Mouse (Mus musculus) neural tube, embryonic 12.5 days (tissue): ENCODE measurements around the gene Rasgef1c. TPM values are rescaled to one million over a fixed set of nuclear protein-coding genes. Genes with fewer than 3 reads are reported as not detected.

ENCODE experiments used
- ATAC-seq: fragments of 200-750 bp; cut with Nextera tagmentation; 2 replicates; pipeline ENCODE4 v1.8.0; 2017; ENCODE audit warnings: low read depth, mild to moderate bottlenecking, moderate TSS enrichment, moderate library complexity; ENCODE audit not compliant: low FRiP score
- H3K27ac ChIP-seq: fragments of 300-500 bp; sonication (generic); 2 replicates; pipeline ENCODE4 v1.5.1; 2016
- H3K27me3 ChIP-seq: fragments of 300-500 bp; sonication (generic); replicated peaks from 2 replicates; pipeline ENCODE4 v1.6.1; 2016; ENCODE audit warnings: mild to moderate bottlenecking
- H3K36me3 ChIP-seq: fragments of 300-500 bp; sonication (generic); 2 replicates; pipeline ENCODE4 v1.6.1; 2016; ENCODE audit warnings: mild to moderate bottlenecking
- H3K4me1 ChIP-seq: fragments of 300-500 bp; sonication (generic); 2 replicates; pipeline ENCODE4 v1.6.1; 2016
- H3K4me2 ChIP-seq: fragments of 300-500 bp; sonication (generic); replicated peaks from 2 replicates; pipeline ENCODE4 v1.6.1; 2016; ENCODE audit warnings: mild to moderate bottlenecking
- H3K4me3 ChIP-seq: fragments of 300-500 bp; sonication (generic); 2 replicates; pipeline ENCODE4 v1.5.1; 2016
- H3K9ac ChIP-seq: fragments of 300-500 bp; sonication (generic); 2 replicates; pipeline ENCODE4 v1.6.1; 2016; ENCODE audit warnings: mild to moderate bottlenecking
- H3K9me3 ChIP-seq: fragments of 300-500 bp; sonication (generic); 2 replicates; pipeline ENCODE4 v1.6.1; 2016; ENCODE audit warnings: mild to moderate bottlenecking
- WGBS: fragments of 180-500 bp; shearing (Covaris S2); methylation state at CpG from one replicate; pipeline ENCODE4 v1.1.7; 2016; 5-methylcytosine and 5-hydroxymethylcytosine counted together
- polyA plus RNA-seq: library from polyadenylated mRNA; unstranded; fragments of >200 nt; fragmentation: Nextera tagmentation; extraction: Ambion mirVana; gene quantifications from 2 replicates; pipeline ENCODE4 v1.2.1, GENCODE M21; 2016

Gene Rasgef1c
- polyA plus RNA-seq, 1 experiment from 2014 or later, result 13.7 TPM

GRCm38 (mm10) chr11:49953616-49954015 lies 52.0 kb downstream of the Rasgef1c start:
- Histone ChIP-seq H3K27me3 (0 out of 2 replicates have a peak, but pooled peaks cover 4% of the 10 kb centered on the region), H3K4me3 (no peak overlapping the region), H3K36me3 (no peaks in the 10 kb centered on the region), H3K4me2 (no peak overlapping the region), H3K9me3 (no peaks in the 10 kb centered on the region), H3K9ac (no peak overlapping the region), H3K27ac (no peak overlapping the region), H3K4me1 (no peaks in the 10 kb centered on the region)
- no peak for ATAC-seq
- WGBS, result 92% methylated on average over 6 of the region's 6 CpGs

DNA sequence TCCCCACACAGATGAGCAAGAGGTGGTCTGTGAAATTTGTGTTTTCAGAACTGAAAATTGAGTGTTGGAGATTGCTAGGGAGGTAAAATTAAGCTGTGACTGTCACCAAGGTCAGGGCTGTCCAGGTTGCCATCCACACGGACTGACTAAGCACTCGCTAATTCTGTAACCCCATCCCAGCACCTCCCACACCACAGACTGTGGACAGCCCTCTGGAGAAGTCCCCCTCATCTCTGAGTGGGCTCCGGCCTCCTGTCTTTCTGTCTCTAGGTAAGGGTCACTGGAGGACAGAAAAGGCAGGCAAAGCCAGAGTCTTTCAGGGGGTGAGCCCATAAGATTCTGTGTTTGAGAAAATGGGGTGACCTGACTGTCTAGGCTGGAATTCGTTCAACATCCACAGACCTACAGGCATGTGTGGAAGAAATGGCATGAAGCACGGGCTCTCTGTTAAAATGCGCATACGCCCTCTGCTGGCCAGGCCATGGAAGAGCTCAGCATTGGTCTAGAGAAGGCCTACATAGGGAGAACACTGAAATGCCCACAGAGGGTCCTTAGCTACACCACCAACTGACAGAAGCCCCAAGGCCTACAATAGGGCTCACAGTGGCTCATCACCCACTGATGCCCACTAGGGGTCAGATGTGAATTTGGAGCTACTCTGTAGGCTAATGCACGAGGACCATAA lies 54.1 kb downstream of the Rasgef1c start:
- no peaks in the 10 kb centered on the region for H3K4me1 ChIP-seq
- 30% methylated on average over 8 of the region's 8 CpGs for WGBS
- H3K4me3 ChIP-seq, result no peak overlapping the region
- H3K36me3 ChIP-seq, result no peaks in the 10 kb centered on the region
- no peak overlapping the region for H3K9ac ChIP-seq
- H3K27me3 ChIP-seq, result 0 out of 2 replicates have a peak, but pooled peaks cover 4% of the 10 kb centered on the region
- H3K9me3 ChIP-seq, result no peaks in the 10 kb centered on the region
- ATAC-seq, result peak; percentile 79; the same call in 1 of the 2 replicates
- no peak overlapping the region for H3K4me2 ChIP-seq
- H3K27ac ChIP-seq, result no peak overlapping the region

- no peak for ATAC-seq
- Histone ChIP-seq H3K4me3 (no peak overlapping the region), H3K9me3 (no peaks in the 10 kb centered on the region), H3K27me3 (0 out of 2 replicates have a peak, but pooled peaks cover 4% of the 10 kb centered on the region), H3K9ac (no peak overlapping the region), H3K27ac (no peak overlapping the region), H3K4me1 (no peaks in the 10 kb centered on the region), H3K36me3 (no peaks in the 10 kb centered on the region), H3K4me2 (no peak overlapping the region)
- 87% methylated on average over 10 of the region's 10 CpGs for WGBS
These were observed 56.4 kb downstream of the Rasgef1c start for GRCm38 (mm10) chr11:49958017-49958416.

- H3K27me3 ChIP-seq, result 0 out of 2 replicates have a peak, but pooled peaks cover 4% of the 10 kb centered on the region
- H3K9me3 ChIP-seq, result no peaks in the 10 kb centered on the region
- H3K27ac ChIP-seq, result no peak overlapping the region
- peak; percentile 75 for ATAC-seq
- H3K4me2 ChIP-seq, result no peak overlapping the region
- H3K4me3 ChIP-seq, result no peak overlapping the region
- no peaks in the 10 kb centered on the region for H3K36me3 ChIP-seq
- WGBS, result 38% methylated on average over 10 of the region's 10 CpGs
- no peak overlapping the region for H3K9ac ChIP-seq
- no peaks in the 10 kb centered on the region for H3K4me1 ChIP-seq
These were observed 59.6 kb downstream of the Rasgef1c start for GRCm38 (mm10) chr11:49961098-49961740.

GRCm38 (mm10) chr11:49965320-49965719 lies 63.7 kb downstream of the Rasgef1c start:
- no peaks in the 10 kb centered on the region for H3K27me3 ChIP-seq
- H3K36me3 ChIP-seq, result no peaks in the 10 kb centered on the region
- H3K4me1 ChIP-seq, result no peaks in the 10 kb centered on the region
- ATAC-seq, result no peak
- H3K27ac ChIP-seq, result no peak overlapping the region
- no peak overlapping the region for H3K9ac ChIP-seq
- WGBS, result 75% methylated on average over 3 of the region's 3 CpGs
- no peaks in the 10 kb centered on the region for H3K9me3 ChIP-seq
- H3K4me3 ChIP-seq, result no peak overlapping the region
- no peak overlapping the region for H3K4me2 ChIP-seq

DNA sequence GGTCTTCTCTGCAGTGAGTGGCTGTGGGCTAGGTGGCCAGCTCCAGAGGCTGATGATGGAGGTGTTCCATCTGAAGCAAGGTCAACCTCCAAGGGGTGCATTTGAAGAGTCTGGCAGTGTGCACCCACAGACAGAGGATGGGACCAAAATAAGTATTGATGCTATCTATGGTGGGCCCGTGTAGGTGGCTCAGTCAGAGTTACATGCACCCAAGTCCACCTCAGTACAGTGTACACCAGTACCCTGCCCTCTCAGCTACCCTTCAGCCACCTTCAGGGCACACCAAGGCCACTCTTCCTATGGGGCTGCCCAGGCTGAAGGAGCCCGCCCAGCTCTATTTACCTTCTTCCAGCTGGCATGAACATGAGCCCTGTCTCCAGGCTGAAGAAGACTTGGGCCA lies 68.1 kb downstream of the Rasgef1c start:
- WGBS, result 92% methylated on average over 2 of the region's 2 CpGs
- Histone ChIP-seq H3K27me3 (no peaks in the 10 kb centered on the region), H3K9ac (no peak overlapping the region), H3K4me3 (no peak overlapping the region), H3K36me3 (no peaks in the 10 kb centered on the region), H3K4me2 (no peak overlapping the region), H3K27ac (no peak overlapping the region), H3K4me1 (no peaks in the 10 kb centered on the region), H3K9me3 (no peaks in the 10 kb centered on the region)
- ATAC-seq, result no peak

- no peaks in the 10 kb centered on the region for H3K9me3 ChIP-seq
- no peaks in the 10 kb centered on the region for H3K4me1 ChIP-seq
- H3K4me3 ChIP-seq, result no peak overlapping the region
- no peak for ATAC-seq
- 89% methylated on average over 10 of the region's 10 CpGs for WGBS
- H3K27me3 ChIP-seq, result no peaks in the 10 kb centered on the region
- H3K27ac ChIP-seq, result no peak overlapping the region
- no peak overlapping the region for H3K9ac ChIP-seq
- H3K36me3 ChIP-seq, result no peaks in the 10 kb centered on the region
- H3K4me2 ChIP-seq, result no peak overlapping the region
These were observed 72.2 kb downstream of the Rasgef1c start for GRCm38 (mm10) chr11:49973657-49974340.

GRCm38 (mm10) chr11:49974675-49975074 lies 73.0 kb downstream of the Rasgef1c start:
- Histone ChIP-seq H3K27ac (no peak overlapping the region), H3K4me2 (no peak overlapping the region), H3K9me3 (no peaks in the 10 kb centered on the region), H3K4me1 (no peaks in the 10 kb centered on the region), H3K27me3 (no peaks in the 10 kb centered on the region), H3K36me3 (no peaks in the 10 kb centered on the region), H3K9ac (no peak overlapping the region), H3K4me3 (no peak overlapping the region)
- 64% methylated on average over 1 of the region's 1 CpGs for WGBS
- no peak for ATAC-seq

GRCm38 (mm10) chr11:49977963-49978568 lies 76.4 kb downstream of the Rasgef1c start:
- no peak overlapping the region for H3K4me3 ChIP-seq
- H3K4me2 ChIP-seq, result no peak overlapping the region
- no peak for ATAC-seq
- no peak overlapping the region for H3K27ac ChIP-seq
- no peaks in the 10 kb centered on the region for H3K27me3 ChIP-seq
- no peaks in the 10 kb centered on the region for H3K36me3 ChIP-seq
- no peaks in the 10 kb centered on the region for H3K4me1 ChIP-seq
- H3K9me3 ChIP-seq, result no peaks in the 10 kb centered on the region
- 89% methylated on average over 10 of the region's 10 CpGs for WGBS
- H3K9ac ChIP-seq, result no peak overlapping the region

DNA sequence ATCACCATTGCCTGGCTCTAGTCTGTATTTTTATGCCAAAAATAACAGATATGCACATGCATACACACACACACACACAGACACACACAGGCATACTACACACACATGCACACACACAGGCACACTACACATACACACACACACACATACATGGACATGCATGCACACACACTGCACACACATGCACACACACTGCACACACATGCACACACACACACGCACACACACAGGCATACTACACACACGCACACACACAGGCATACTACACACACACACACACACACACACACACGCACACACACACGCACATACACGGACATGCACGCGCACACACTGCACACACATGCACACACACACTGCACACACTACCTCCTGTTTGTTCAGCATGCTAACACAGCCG lies 77.3 kb downstream of the Rasgef1c start:
- WGBS, result 93% methylated on average over 8 of the region's 8 CpGs
- Histone ChIP-seq H3K36me3 (no peaks in the 10 kb centered on the region), H3K4me3 (no peak overlapping the region), H3K27me3 (no peaks in the 10 kb centered on the region), H3K9me3 (no peaks in the 10 kb centered on the region), H3K9ac (no peak overlapping the region), H3K4me1 (no peaks in the 10 kb centered on the region), H3K27ac (no peak overlapping the region), H3K4me2 (no peak overlapping the region)
- ATAC-seq, result no peak

GRCm38 (mm10) chr11:49980681-49981235 lies 79.1 kb downstream of the Rasgef1c start:
- H3K36me3 ChIP-seq, result no peaks in the 10 kb centered on the region
- ATAC-seq, result no peak
- H3K4me2 ChIP-seq, result no peak overlapping the region
- WGBS, result 84% methylated on average over 6 of the region's 6 CpGs
- H3K27ac ChIP-seq, result no peak overlapping the region
- H3K9ac ChIP-seq, result no peak overlapping the region
- no peaks in the 10 kb centered on the region for H3K4me1 ChIP-seq
- H3K4me3 ChIP-seq, result no peak overlapping the region
- H3K27me3 ChIP-seq, result no peaks in the 10 kb centered on the region
- no peaks in the 10 kb centered on the region for H3K9me3 ChIP-seq
